Mouse (Mus musculus): ENCODE data around the gene Cox7a2. TPM values are rescaled to one million over a fixed set of nuclear protein-coding genes. Genes with fewer than 3 reads are reported as not detected.

The Cox7a2 gene
- polyA plus RNA-seq, 1 experiment from 2014 or later = 583 TPM

DNA sequence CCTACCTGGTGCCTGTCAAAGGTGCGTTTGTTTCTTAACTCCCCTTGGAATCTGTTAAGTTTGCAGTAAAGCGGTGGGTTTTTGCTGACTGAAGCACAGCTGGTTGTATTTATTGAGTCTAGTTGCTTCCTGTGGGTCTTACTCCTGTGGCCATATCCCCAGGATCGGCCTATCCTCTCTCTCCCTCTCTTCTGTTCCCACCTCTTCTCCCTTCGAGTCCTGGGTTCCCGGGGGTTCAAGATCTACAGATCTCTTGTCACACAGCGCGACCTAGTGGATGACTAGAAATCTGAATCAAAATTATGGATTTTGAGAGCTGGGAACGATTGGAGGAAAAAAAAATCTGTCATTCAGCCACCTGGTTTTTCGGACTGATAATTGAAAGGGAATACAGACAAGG is 38.6 kb downstream of the Cox7a2 start:
- Histone ChIP-seq H3K9ac (no peak overlapping the region), H3K27ac (peak overlapping the region; percentile 96; the same call in 1 of the 2 replicates), H3K27me3 (0 out of 2 replicates have a peak, but pooled peaks cover 3% of the 10 kb centered on the region), H3K36me3 (no peaks in the 10 kb centered on the region), H3K4me2 (peak overlapping the region; percentile 61), H3K4me1 (peaks cover 31% of the 10 kb centered on the region), H3K4me3 (peak overlapping the region; percentile 17), H3K9me3 (no peaks in the 10 kb centered on the region)
- no peak for ATAC-seq (ENCODE audit: insufficient number of reproducible peaks, low FRiP score, low TSS enrichment, low read depth)
- WGBS = 4% methylated on average over 9 of the region's 9 CpGs

DNA sequence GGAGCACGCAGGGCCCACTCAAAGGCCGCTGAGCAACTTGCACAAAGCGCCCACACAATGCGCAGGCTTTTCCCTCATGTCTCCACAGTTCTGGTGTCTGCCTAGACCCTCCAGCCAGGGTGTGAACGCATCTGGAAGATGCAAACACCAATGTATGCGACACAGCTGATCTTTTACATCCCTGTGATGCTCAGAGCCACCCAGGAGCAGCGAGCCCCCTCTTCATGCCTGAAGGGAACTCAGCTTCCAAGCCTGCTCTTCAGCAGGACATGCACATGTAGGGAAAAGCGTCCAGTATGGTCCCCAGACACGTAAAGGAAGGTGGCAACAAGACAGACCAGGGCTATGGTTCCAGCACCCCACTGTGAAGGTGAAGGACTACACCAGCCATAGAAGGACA is 39.5 kb downstream of the Cox7a2 start:
- WGBS = 46% methylated on average over 9 of the region's 9 CpGs
- H3K9ac ChIP-seq = no peak overlapping the region
- no peaks in the 10 kb centered on the region for H3K9me3 ChIP-seq
- H3K4me3 ChIP-seq = peak overlapping the region; percentile 65
- no peaks in the 10 kb centered on the region for H3K36me3 ChIP-seq
- H3K27me3 ChIP-seq = 0 out of 2 replicates have a peak, but pooled peaks cover 3% of the 10 kb centered on the region
- H3K4me1 ChIP-seq = peaks cover 36% of the 10 kb centered on the region
- peak overlapping the region; percentile 96 for H3K27ac ChIP-seq
- peak overlapping the region; percentile 61 for H3K4me2 ChIP-seq
- no peak for ATAC-seq (ENCODE audit: insufficient number of reproducible peaks, low FRiP score, low TSS enrichment, low read depth)

DNA sequence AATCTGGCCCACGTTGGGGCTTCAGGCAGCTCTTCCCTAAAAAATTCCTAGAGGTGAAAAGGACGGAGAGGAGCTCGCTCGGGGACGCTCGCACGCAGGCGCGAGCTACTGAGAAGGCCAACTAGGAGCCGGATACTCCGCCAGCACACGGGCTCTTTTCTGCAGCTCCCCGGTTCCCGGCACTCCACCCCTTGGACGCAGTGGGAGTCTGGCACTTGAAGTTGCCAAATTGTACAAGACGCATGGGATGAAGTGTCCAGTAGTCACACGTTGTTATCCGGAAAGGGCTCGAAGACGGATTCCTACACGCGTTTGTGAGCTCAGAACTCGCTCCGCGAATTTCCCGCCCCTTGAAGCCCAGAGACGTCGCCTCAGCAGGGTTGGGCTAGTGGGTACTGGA is 40.2 kb downstream of the Cox7a2 start:
- Histone ChIP-seq H3K36me3 (no peaks in the 10 kb centered on the region), H3K27me3 (0 out of 2 replicates have a peak, but pooled peaks cover 3% of the 10 kb centered on the region), H3K9ac (peak overlapping the region; percentile 69; the same call in 1 of the 2 replicates), H3K4me3 (peak overlapping the region; percentile 65), H3K4me2 (peak overlapping the region; percentile 61), H3K4me1 (peaks cover 42% of the 10 kb centered on the region), H3K27ac (peak overlapping the region; percentile 96), H3K9me3 (no peaks in the 10 kb centered on the region)
- ATAC-seq (ENCODE audit: insufficient number of reproducible peaks, low FRiP score, low TSS enrichment, low read depth) = no peak
- under 1% methylated on average over 28 of the region's 28 CpGs for WGBS

DNA sequence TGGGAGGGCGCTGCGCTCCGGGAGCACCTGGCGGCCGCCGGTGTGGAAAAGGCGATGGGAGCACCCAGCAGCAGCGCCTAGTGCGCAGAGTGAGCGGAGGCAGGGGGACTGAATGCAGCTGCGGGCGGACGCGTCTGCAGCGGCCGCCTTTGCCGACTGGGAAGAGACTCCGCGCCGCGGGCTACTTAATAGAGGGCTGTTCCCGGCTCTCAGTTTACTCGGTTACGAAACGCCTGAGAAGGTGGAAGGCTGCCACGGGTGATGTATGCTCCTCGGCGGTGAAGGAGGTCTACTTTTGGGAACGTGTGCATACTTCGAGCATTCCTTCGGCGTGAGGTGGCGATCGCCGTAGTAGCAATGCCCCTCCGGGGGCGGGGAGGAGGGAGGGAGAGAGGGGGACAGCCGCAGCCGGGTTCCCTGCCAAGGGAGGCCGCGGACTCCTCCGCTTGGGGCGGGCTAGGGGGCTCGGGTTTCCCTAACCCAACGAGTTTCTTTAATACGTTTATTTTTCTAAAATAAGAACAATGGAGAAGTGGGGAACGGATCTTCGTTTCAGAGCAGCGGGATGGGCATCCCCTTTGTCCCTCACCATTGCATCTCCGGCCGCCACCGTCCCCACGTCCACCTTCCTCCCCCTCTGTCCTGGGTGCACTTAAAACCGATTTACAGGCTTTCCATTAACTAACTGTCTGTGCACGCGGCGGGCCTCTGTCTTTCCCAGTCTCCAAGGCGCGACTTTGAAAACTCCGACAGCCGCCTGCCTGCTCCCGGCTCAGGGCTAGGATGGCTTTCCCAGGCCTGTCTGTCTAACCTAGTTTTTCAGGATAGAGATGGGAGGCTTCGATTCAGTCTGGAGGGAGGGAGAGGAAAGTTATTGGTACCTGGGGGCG is 41.0 kb downstream of the Cox7a2 start, which contains the start of gene Col12a1:
Gene Col12a1, minus strand, starts transcription at position 351 of the 890 bp plus-strand sequence.
- H3K27me3 ChIP-seq = 0 out of 2 replicates have a peak, but pooled peaks cover 3% of the 10 kb centered on the region
- peak within 1 kb of the TSS; percentile 65 for H3K4me3 ChIP-seq
- WGBS = under 1% methylated on average over 64 of the region's 64 CpGs
- H3K9ac ChIP-seq = peak within 1 kb of the TSS; percentile 69
- peak within 1 kb of the TSS; percentile 61 for H3K4me2 ChIP-seq
- peak; percentile 81 for ATAC-seq (ENCODE audit: insufficient number of reproducible peaks, low FRiP score, low TSS enrichment, low read depth)
- H3K4me1 ChIP-seq = peaks cover 45% of the 10 kb centered on the region
- H3K36me3 ChIP-seq = no peaks in the 10 kb centered on the region
- no peaks in the 10 kb centered on the region for H3K9me3 ChIP-seq
- peak within 1 kb of the TSS; percentile 96 for H3K27ac ChIP-seq

DNA sequence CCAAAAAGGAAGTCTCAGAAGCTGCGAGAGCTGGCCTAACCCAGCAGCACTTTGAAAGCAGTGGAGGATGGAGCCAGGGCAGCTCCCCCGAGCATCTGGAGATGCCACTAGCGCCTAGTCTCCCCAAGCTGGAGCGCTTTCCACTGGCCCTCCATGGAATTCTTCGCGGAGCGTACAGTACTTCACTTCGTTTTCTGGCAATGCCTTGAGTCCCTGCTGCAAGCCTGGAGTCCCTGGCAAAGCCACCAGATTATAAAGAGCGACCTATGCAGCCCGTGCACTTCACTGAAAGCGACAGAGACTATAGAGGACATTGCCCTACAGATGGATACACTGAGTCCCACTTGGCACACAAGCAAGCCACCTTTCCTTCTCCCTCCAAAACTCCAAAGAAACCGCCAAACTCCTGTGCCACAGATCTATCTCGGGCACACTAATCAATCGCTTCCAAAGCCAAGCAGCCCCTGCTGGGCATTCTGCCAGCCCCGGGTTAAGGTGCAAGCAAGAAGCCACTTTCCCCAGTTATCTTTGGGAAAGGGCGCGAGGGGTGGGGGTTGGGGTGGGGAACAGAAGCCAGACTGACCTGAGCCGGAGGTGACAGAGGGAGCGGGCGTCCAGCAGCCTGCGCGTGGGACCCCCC is 41.7 kb downstream of the Cox7a2 start:
- 1% methylated on average over 22 of the region's 22 CpGs for WGBS
- Histone ChIP-seq H3K27ac (peak overlapping the region; percentile 96), H3K4me3 (peak overlapping the region; percentile 65), H3K9me3 (no peaks in the 10 kb centered on the region), H3K27me3 (0 out of 2 replicates have a peak, but pooled peaks cover 3% of the 10 kb centered on the region), H3K36me3 (no peaks in the 10 kb centered on the region), H3K9ac (peak overlapping the region; percentile 69), H3K4me1 (peaks cover 45% of the 10 kb centered on the region), H3K4me2 (peak overlapping the region; percentile 61)
- no peak for ATAC-seq (ENCODE audit: insufficient number of reproducible peaks, low FRiP score, low TSS enrichment, low read depth)

DNA sequence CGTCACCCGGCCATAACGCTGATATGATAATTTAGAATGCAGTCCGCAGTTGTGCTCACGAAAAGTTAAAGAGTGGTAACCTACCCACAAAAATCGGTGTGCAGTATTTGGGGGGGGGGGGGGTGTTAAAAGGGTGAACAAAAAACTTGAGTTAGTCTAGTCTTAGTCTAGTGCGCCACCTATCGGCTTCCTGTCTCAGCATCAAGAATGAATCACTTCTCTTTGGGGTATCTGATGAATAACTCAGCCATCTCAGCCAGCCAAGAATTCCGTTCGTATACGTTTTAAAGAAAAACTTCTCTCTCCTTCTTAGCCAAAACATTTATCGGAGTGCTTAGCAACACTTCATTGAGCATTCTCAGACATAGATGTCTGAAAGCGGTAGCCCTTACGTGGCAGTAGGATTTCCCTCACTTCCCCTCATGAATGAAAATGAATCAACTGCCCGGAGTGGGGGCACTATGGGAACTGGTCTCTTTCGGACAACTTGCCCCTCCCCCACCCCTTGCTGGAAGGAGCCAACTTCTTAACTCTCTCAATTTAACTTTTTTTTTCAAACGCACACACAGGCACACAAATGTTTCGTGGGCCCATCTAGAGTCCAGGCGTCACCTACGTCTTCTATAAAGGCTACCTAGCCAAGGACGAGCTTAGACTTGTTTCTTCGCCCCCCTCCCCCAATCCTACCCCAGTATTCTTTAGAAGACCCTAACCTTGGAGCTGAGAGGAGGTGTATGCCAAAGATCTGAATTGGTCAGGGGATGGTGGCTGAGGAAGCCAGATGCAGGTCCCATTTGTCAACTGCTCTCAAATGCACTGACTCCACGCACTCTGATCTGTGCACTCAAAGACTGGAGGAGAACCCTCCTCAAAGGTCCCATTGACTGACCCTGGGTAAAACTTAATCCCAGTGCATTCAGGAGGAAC is 42.5 kb downstream of the Cox7a2 start:
- H3K36me3 ChIP-seq = no peaks in the 10 kb centered on the region; the same call in 1 of the 2 replicates
- peaks cover 45% of the 10 kb centered on the region for H3K4me1 ChIP-seq
- peak overlapping the region; percentile 65 for H3K4me3 ChIP-seq
- no peaks in the 10 kb centered on the region for H3K9me3 ChIP-seq
- no peak for ATAC-seq (ENCODE audit: insufficient number of reproducible peaks, low FRiP score, low TSS enrichment, low read depth)
- H3K4me2 ChIP-seq = peak overlapping the region; percentile 61
- peak overlapping the region; percentile 96 for H3K27ac ChIP-seq
- H3K27me3 ChIP-seq = 0 out of 2 replicates have a peak, but pooled peaks cover 3% of the 10 kb centered on the region
- WGBS = 5% methylated on average over 23 of the region's 23 CpGs
- H3K9ac ChIP-seq = peak overlapping the region; percentile 69

DNA sequence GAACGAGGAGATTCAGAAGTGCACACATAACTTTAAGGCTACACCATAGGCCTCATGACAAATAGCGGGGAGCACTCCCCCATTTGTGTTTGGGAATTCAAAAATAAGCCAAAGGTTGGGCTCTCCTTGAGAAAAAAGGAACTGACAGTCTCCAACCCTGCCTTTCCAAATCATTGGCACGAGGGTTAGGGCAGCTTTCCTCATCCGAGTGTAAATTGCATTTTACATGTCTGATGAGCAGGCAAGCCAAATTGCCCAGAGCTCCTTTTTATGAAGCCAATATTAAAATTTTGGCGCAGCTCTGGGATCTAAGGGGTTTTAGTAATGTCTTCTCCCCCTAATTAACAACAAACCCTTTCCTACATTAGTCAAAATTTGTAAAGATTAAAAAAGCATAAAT is 43.2 kb downstream of the Cox7a2 start:
- 17% methylated on average over 5 of the region's 5 CpGs for WGBS
- H3K4me3 ChIP-seq = peak overlapping the region; percentile 65
- H3K27me3 ChIP-seq = 0 out of 2 replicates have a peak, but pooled peaks cover 3% of the 10 kb centered on the region
- H3K9me3 ChIP-seq = no peaks in the 10 kb centered on the region
- peak overlapping the region; percentile 17; the same call in 1 of the 2 replicates for H3K9ac ChIP-seq
- H3K36me3 ChIP-seq = no peaks in the 10 kb centered on the region; the same call in 1 of the 2 replicates
- no peak for ATAC-seq (ENCODE audit: insufficient number of reproducible peaks, low FRiP score, low TSS enrichment, low read depth)
- peaks cover 45% of the 10 kb centered on the region for H3K4me1 ChIP-seq
- peak overlapping the region; percentile 67 for H3K27ac ChIP-seq
- H3K4me2 ChIP-seq = peak overlapping the region; percentile 61

DNA sequence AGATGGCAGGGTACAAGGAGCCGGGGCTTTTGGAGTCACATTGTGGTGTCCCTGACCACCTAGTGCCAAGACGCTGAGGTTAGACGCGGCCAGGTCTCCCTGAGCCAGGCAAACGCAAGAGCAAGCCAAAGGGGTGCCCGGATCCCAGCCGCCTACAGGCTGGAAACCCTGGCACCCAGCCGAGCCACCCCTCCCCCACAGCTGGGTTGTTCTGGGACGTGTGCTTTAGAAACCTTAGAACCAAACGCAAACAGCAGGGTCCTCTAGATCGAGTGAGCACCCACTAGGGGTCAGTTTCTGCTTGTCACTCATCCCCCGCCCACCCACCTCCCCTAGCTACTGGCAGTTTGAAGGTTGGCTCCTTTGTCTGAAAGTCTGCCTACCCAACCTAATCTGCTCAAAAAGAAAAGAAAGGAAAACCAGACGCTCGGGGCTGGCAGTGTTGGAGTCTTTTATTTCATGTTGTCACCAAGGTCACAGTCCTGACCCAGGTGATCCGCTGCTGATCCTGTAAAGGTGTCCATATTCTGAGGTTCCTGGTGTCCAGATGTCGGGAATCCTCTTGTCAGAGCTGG is 45.1 kb downstream of the Cox7a2 start:
- no peak for ATAC-seq (ENCODE audit: insufficient number of reproducible peaks, low FRiP score, low TSS enrichment, low read depth)
- Histone ChIP-seq H3K27me3 (no peaks in the 10 kb centered on the region), H3K27ac (peak overlapping the region; percentile 23; the same call in 1 of the 2 replicates), H3K4me1 (peaks cover 30% of the 10 kb centered on the region), H3K36me3 (no peaks in the 10 kb centered on the region; the same call in 1 of the 2 replicates), H3K9me3 (no peaks in the 10 kb centered on the region), H3K4me3 (peak overlapping the region; percentile 23), H3K9ac (no peak overlapping the region), H3K4me2 (peak overlapping the region; percentile 61)
- 10% methylated on average over 16 of the region's 16 CpGs for WGBS
